Mouse (Mus musculus) forebrain, embryonic 14.5 days (tissue): Measurements from ENCODE around the gene Fgfr2. TPM values are rescaled to one million over a fixed set of nuclear protein-coding genes. Genes with fewer than 3 reads are reported as not detected.

ENCODE experiments used
- ATAC-seq: fragments of 200-750 bp; cut with Nextera tagmentation; 2 replicates; pipeline ENCODE4 v1.8.0; 2017; ENCODE audit warnings: mild to moderate bottlenecking, moderate library complexity
- DNase-seq: peaks from one replicate; pipeline ENCODE4 v3.0.0-alpha.2; 2015; ENCODE audit warnings: low spot score
- H3K27ac ChIP-seq: fragments of 300-500 bp; sonication (generic); 2 replicates; pipeline ENCODE4 v1.5.1; 2014; ENCODE audit warnings: low read depth, mild to moderate bottlenecking, control low read depth, low read length, moderate library complexity
- H3K27me3 ChIP-seq: fragments of 300-500 bp; sonication (generic); replicated peaks from 2 replicates; pipeline ENCODE4 v1.6.1; 2014; ENCODE audit warnings: low read length, control low read depth, mixed read lengths; ENCODE audit not compliant: control insufficient read depth, insufficient read depth
- H3K36me3 ChIP-seq: fragments of 300-500 bp; sonication (generic); 2 replicates; pipeline ENCODE4 v1.6.1; 2014; ENCODE audit warnings: low read length, control low read depth; ENCODE audit not compliant: control insufficient read depth, insufficient read depth
- H3K4me1 ChIP-seq: fragments of 300-500 bp; sonication (generic); 2 replicates; pipeline ENCODE4 v1.6.1; 2014; ENCODE audit warnings: antibody characterized with exemption, low read length, control low read depth; ENCODE audit not compliant: control insufficient read depth, insufficient read depth
- H3K4me2 ChIP-seq: fragments of 300-500 bp; sonication (generic); 2 replicates; pipeline ENCODE4 v1.6.1; 2014; ENCODE audit warnings: mild to moderate bottlenecking, control low read depth, low read length
- H3K4me3 ChIP-seq: fragments of 300-500 bp; sonication (generic); 2 replicates; pipeline ENCODE4 v1.5.1; 2014; ENCODE audit warnings: low read depth, low read length, control low read depth
- H3K9ac ChIP-seq: fragments of 300-500 bp; sonication (generic); 2 replicates; pipeline ENCODE4 v1.6.1; 2014; ENCODE audit warnings: mild to moderate bottlenecking, low read length, control low read depth, moderate library complexity
- H3K9me3 ChIP-seq: fragments of 300-500 bp; sonication (generic); replicated peaks from 2 replicates; pipeline ENCODE4 v1.6.1; 2016; ENCODE audit warnings: low read length, control low read depth, mixed read lengths; ENCODE audit not compliant: control insufficient read depth
- WGBS: fragments of 180-500 bp; shearing (Covaris S2); extraction: QIAGEN DNeasy Blood & Tissue Kit; methylation state at CpG from one replicate; pipeline ENCODE4 v1.1.7; 2014; 5-methylcytosine and 5-hydroxymethylcytosine counted together
- polyA plus RNA-seq: library from polyadenylated mRNA; unstranded; fragments of >200 nt; fragmentation: Nextera tagmentation; extraction: Ambion mirVana; gene quantifications from 2 replicates; pipeline ENCODE4 v1.2.1, GENCODE M21; 2014

The Fgfr2 gene
- polyA plus RNA-seq, 1 experiment from 2014 or later = 35.9 TPM

DNA sequence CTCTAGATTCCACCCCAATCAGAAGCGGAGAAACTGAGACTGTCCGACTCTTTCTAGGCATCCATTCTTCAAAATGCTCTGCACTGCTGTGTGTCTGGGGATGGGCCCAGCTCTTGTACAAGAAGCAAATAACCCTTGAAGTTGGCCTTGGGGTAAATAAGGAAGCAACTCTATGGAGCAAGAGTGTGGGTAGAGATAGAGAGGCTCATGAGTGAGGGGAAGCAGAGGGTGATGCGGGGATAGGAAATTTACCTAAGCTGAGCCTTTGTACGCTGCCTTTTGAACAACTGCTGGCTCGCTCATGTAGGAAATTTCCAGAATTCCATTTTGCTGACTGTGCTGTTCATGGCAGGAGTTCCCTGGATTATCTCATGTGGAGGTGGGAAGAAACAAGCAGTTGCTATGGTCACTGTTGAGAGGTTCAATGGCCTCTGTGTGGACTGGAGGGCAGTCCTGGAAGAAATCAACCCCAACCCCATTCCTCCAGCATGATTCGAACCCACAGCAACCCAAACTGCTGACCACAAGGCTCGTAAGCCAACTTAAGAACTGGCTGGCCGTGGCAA is 896.0 kb downstream of the Fgfr2 start:
- DNase-seq (no peak), ATAC-seq (no peak)
- Histone ChIP-seq H3K9me3 (no peaks in the 10 kb centered on the region), H3K4me3 (no peak overlapping the region), H3K27ac (no peak overlapping the region; the same call in 1 of the 2 replicates), H3K9ac (no peak overlapping the region), H3K4me2 (no peak overlapping the region), H3K36me3 (no peaks in the 10 kb centered on the region), H3K4me1 (peaks cover 7% of the 10 kb centered on the region), H3K27me3 (no peaks in the 10 kb centered on the region)
- 89% methylated on average over 8 of the region's 8 CpGs for WGBS

- Histone ChIP-seq H3K27ac (no peak overlapping the region), H3K4me2 (no peak overlapping the region), H3K27me3 (no peaks in the 10 kb centered on the region), H3K9ac (no peak overlapping the region), H3K4me1 (peaks cover 7% of the 10 kb centered on the region), H3K4me3 (no peak overlapping the region), H3K36me3 (no peaks in the 10 kb centered on the region), H3K9me3 (no peaks in the 10 kb centered on the region)
- 67% methylated on average over 6 of the region's 6 CpGs for WGBS
- DNase-seq = peak; percentile 94
- ATAC-seq = peak; percentile 64
Measured at GRCm38 (mm10) chr7:132226379-132227074, 896.6 kb downstream of the Fgfr2 start.

DNA sequence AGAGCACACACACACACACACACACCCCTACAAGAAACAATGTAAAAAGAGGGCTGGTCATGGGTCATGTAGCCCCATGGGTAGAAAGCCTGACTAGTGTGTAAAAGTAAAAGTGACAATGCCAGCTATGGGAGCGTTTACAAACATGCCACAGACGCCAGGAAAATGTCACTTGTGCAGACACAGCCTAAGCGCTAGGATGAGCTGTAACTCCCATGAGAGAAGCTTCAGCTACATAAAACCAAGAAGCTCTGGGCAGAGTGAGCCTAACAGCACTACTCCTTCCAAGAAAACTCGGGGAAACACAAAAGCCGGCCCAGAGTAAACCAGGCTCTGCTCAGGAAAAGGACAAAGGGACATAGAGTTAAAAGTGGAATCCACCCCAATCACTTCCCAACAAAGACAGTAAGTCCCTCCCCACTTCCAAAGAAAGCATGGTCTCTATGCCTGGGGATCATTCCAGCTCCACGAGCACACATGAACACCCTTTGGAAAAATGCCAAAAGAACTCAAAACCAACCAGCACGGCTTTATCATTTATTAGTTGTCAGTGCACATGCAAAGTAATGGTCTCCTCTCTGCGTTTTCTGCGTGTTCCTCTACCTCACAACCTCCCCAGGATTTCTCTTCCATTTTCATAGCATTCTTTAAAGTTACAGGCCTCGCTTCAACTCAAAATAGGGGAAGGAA is 899.6 kb downstream of the Fgfr2 start:
- 27% methylated on average over 10 of the region's 10 CpGs for whole genome bisulfite sequencing

DNA sequence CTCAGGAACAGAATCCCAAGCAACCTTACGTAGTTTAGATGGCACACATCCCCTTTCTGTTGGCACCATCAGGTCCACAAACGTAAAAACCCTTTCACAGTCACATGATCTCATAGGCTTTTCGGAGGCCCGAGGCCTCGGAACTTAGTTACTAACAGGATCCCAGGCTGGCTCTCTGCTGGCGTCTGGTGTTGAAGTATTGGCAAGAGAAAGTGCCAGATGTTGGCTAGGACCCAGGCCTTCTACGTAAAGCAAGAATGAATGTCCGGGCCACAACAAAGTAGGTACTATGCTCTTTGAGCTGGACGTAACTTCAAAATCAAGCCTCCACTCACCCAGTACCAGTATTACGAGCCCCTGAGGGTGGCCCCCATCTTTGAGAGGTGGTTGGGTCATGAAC is 909.1 kb downstream of the Fgfr2 start:
- no peak for ATAC-seq

More for the DNA sequence above, 899.6 kb downstream of the Fgfr2 start:
- Histone ChIP-seq H3K4me2 (no peak overlapping the region), H3K9ac (no peak overlapping the region), H3K27ac (no peak overlapping the region), H3K4me3 (no peak overlapping the region), H3K9me3 (no peaks in the 10 kb centered on the region), H3K4me1 (peaks cover 7% of the 10 kb centered on the region), H3K27me3 (no peaks in the 10 kb centered on the region), H3K36me3 (no peaks in the 10 kb centered on the region)
- ATAC-seq (no peak), DNase-seq (peak; percentile 69)

DNA sequence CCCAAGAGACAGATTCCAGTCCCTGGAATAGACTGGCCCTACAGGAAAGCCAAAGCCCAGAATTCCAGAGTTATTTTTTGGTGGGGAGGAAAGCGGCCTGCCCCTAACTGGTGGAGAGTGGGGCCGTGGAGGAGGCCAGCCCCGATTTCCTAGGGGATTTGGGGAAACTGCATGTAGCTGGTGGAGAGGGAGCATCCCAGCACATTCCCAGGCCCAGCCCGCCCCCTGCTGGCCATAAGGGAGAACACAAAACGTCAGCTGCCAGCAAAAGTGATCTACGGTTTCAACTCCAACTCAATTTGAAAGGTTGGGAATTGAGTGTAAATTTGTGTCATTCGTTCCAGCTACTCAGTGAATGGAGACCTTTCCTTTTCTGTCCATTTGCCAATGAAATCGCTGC is 909.7 kb downstream of the Fgfr2 start:
- H3K4me1 ChIP-seq = peaks cover 10% of the 10 kb centered on the region
- peak; percentile 63 for ATAC-seq
- peak; percentile 84 for DNase-seq
- no peak overlapping the region for H3K27ac ChIP-seq
- H3K9ac ChIP-seq = no peak overlapping the region; the same call in 1 of the 2 replicates
- WGBS = 8% methylated on average over 8 of the region's 8 CpGs
- no peak overlapping the region for H3K4me2 ChIP-seq
- no peak overlapping the region for H3K4me3 ChIP-seq
- no peaks in the 10 kb centered on the region for H3K27me3 ChIP-seq
- no peaks in the 10 kb centered on the region for H3K9me3 ChIP-seq
- H3K36me3 ChIP-seq = no peaks in the 10 kb centered on the region

More for the DNA sequence above, 909.1 kb downstream of the Fgfr2 start:
- DNase-seq = peak; percentile 51
- H3K4me2 ChIP-seq = no peak overlapping the region
- no peaks in the 10 kb centered on the region for H3K9me3 ChIP-seq
- no peak overlapping the region for H3K4me3 ChIP-seq
- no peaks in the 10 kb centered on the region for H3K27me3 ChIP-seq
- H3K9ac ChIP-seq = no peak overlapping the region
- H3K36me3 ChIP-seq = no peaks in the 10 kb centered on the region
- WGBS = 63% methylated on average over 10 of the region's 10 CpGs
- peaks cover 10% of the 10 kb centered on the region for H3K4me1 ChIP-seq
- H3K27ac ChIP-seq = no peak overlapping the region

DNA sequence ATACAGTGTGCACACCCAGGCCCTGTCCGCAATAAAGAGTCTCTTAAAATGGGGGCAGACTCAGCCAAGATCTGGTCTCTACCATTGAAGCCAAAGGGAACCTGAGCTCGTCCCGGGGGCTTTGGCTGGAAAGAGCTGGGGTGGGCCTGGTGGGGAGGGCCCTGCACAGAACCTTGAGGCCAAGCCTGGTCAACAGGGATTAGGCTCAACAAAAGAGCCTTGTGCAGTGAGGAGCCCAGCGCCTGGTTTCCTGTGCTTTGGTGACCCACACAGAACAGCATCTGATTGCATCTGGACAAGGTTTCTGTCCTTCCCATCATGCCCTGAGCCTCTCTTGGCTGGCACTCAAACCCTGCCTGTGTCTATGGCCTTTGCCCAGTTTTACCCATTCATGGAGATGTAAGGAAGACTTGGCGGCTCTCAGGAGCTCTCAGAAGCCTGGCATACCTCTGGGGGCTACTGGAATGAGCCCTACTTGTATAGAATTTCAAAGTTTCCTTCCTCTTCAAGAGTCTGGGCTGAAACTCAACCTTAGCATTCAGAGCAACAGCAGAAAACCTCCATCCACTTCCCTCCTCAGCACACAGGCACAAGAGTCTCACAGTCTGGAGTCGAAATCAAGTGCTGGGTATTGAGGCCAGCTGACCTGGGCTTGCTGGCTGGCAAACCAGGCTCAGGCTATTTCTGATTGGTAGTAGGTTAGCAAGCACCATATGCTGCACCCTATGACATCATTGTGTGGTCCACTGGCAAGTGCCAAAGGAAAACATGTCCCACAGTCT is 911.0 kb downstream of the Fgfr2 start:
- Histone ChIP-seq H3K9ac (no peak overlapping the region), H3K4me1 (peaks cover 10% of the 10 kb centered on the region), H3K4me3 (no peak overlapping the region), H3K9me3 (no peaks in the 10 kb centered on the region), H3K27ac (peak overlapping the region; percentile 27; the same call in 1 of the 2 replicates), H3K36me3 (no peaks in the 10 kb centered on the region), H3K4me2 (no peak overlapping the region), H3K27me3 (no peaks in the 10 kb centered on the region)
- peak; percentile 68 for DNase-seq
- peak; percentile 40 for ATAC-seq
- WGBS = 57% methylated on average over 6 of the region's 6 CpGs

DNA sequence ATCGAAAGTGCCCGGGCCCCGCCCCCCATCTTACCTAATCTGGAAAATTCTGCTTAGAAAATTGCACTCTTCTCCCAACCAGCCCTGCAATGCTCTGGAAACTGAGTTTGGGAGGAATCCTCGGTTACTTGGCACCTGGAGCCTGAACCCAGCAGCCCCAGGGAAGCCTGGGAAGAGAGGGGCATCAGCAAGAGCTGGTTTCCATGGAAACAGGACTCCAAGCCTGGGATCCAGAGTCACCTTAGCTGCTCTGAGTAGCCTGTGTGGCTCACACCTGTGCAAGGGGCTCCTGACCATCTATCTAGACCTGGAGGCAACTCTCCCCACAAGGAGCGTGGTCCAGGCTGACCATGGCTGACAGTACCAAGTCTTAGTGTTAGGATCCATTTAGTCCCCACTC is 912.5 kb downstream of the Fgfr2 start:
- H3K9ac ChIP-seq = no peak overlapping the region
- WGBS = 77% methylated on average over 5 of the region's 5 CpGs

DNA sequence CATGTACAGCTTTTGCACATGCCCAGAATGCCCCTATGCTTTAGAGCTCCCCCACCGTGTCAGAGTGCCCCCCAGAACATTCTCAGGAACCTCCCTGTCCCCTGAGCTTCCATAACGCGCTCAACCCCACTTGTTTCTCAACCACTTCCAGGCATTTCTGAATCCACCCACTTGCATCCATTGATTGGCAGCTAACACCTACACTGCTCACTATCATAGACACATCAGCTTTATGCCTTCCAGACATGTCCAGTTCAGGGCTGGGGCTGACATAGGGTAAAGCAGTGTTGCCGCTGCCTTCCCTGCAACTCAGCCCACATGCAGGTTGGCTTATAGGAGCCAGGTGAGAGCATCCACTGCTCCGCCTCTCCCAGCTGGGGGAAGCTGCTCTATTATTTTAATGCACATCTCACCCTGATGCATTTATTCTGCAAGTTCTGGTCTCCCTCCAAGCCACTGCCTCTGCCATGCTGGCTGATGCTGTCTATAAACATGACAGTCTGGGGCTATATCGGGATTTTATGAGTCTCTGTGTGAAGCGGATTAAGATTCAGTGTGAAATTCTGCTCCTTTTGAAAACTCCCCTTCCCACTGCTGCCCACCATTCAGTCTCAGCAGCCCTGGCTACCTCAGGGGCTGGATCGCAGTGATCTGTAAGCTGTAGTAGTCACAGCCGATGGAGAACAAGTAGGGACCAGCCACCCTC is 914.1 kb downstream of the Fgfr2 start:
- WGBS = 68% methylated on average over 9 of the region's 9 CpGs
- H3K4me3 ChIP-seq = no peak overlapping the region
- ATAC-seq = no peak
- H3K4me2 ChIP-seq = no peak overlapping the region
- H3K27me3 ChIP-seq = no peaks in the 10 kb centered on the region
- peaks cover 10% of the 10 kb centered on the region for H3K4me1 ChIP-seq
- H3K9ac ChIP-seq = no peak overlapping the region
- peak; percentile 57 for DNase-seq
- no peaks in the 10 kb centered on the region for H3K36me3 ChIP-seq
- no peak overlapping the region; the same call in 1 of the 2 replicates for H3K27ac ChIP-seq
- H3K9me3 ChIP-seq = no peaks in the 10 kb centered on the region

More for the DNA sequence above, 912.5 kb downstream of the Fgfr2 start:
- DNase-seq (no peak), ATAC-seq (no peak)
- H3K27me3 ChIP-seq = no peaks in the 10 kb centered on the region
- H3K4me3 ChIP-seq = no peak overlapping the region
- no peak overlapping the region for H3K4me2 ChIP-seq
- H3K4me1 ChIP-seq = peaks cover 10% of the 10 kb centered on the region
- H3K27ac ChIP-seq = no peak overlapping the region
- no peaks in the 10 kb centered on the region for H3K36me3 ChIP-seq
- H3K9me3 ChIP-seq = no peaks in the 10 kb centered on the region
